Mouse (Mus musculus) frontal cortex, postnatal 25 days (tissue): ENCODE data around the gene Lsmem1.

Experiments used
- DNase-seq, 2 experiments: peaks; one replicate each; pipeline ENCODE4 v3.0.0; 2022; ENCODE audit warnings: low spot score in 2 of 2

Gene Lsmem1

GRCm38 (mm10) chr12:40146510-40146909 lies 52.8 kb downstream of the Lsmem1 start:
- DNase-seq, result no peak

DNA sequence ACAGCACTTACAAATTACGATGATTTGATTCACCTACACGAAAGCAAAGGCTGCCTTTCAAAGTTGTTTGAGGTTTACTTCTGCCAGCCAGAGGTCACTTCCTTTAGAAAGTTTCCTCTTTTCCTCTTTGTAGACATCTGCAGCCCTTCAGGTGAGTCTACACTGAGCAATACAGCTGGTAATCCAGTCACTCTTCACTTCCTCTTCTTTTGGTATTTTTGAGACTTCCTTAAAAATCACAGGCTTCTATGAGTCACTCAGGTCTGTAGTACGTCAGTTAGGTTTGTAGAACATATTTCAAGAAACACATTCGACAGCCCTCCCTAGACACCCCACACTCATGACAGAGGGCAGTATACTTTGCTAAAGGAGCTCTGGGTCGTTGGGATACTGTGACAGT lies 58.6 kb downstream of the Lsmem1 start:
- no peak for DNase-seq

GRCm38 (mm10) chr12:40139484-40140245 lies 59.6 kb downstream of the Lsmem1 start:
- DNase-seq, result no peak

GRCm38 (mm10) chr12:40134529-40134928 lies 64.8 kb downstream of the Lsmem1 start:
- DNase-seq, result no peak

DNA sequence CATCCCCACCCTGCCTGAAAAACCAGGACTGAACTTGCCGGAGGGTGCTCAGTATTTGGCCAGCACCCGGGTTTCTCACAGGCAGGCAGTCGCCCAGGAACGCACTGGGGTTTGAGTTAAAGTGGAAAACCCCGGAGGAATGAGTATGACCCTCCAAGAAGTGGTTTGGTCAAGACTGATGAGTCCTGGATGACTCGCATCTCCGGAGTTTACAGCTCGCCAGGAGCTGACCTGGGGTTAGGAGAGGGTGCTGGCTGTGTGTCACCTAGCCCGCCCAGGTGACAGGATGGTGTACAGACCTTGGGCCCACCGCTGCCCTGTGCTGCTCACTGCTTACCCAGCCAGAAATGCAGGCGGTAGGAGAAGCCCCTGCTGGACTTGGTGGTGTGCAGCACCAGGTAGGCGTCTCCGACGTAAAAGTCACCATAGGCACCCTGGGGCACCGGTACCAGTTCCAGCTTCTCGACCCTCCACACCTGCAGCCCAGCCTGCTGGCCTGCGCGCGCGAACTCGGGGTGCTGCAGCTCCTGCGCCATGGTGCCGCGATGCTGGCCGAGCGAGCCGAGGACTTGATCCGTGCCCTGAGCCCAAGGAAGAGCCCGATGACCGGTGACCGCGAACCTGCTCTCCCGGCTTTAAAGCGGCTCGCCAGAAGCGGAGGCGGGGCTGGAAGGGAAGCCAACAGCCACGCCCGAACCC lies 65.6 kb downstream of the Lsmem1 start, which contains the start of gene Scin:
TSS of gene Scin (minus strand) at position 656 of the 699 bp plus-strand sequence.
- DNase-seq, result no peak

GRCm38 (mm10) chr12:40133194-40133572 lies 66.1 kb downstream of the Lsmem1 start:
- no peak for DNase-seq
